Mouse (Mus musculus): Measurements from ENCODE around the gene Fam178b.

The Fam178b gene

GRCm38 (mm10) chr1:36588476-36589450 lies 94.2 kb downstream of the Fam178b start:
- in situ Hi-C loops (cut with MboI): no loop called here

- in situ Hi-C loops (cut with MboI): no loop called here
Observed at GRCm38 (mm10) chr1:36587860-36588259, 95.1 kb downstream of the Fam178b start.

- in situ Hi-C loops (cut with MboI): no loop called here
Observed at GRCm38 (mm10) chr1:36586288-36586687, 96.7 kb downstream of the Fam178b start.

DNA sequence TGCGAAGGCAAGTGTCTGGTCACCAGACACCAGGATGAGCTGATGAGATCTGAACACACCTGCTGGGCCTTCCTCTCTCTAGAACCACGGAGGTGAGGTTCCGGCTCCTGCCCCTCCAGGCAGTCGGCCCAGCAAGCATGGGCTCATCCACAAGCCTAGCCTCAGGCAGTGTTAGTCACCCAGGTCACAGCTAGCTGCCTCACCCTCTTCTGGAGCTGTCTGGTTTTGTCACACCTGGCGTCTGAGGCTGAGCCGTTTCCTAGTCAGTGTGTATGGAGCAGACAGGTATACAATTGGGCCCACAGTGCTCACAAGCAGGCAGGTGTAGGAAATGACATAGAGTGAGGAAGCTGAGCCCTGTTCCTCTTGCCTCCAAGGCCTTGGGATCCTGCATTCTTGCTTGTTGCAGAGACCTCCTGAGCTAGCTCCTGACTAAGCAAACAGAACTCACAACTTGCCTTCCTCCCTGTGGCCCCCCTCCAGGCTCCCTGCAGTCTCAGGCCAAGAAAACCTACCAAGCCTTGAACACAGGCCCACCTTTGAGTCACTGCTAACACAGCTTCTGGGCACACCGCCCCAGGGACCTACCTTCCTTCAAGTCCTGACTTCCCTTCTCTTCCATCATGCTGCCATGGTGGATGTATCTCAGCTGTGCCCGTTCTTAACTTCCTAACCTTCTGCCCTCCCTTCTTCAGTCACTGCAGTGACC lies 99.4 kb downstream of the Fam178b start:
- in situ Hi-C loops (cut with MboI): no loop called here

DNA sequence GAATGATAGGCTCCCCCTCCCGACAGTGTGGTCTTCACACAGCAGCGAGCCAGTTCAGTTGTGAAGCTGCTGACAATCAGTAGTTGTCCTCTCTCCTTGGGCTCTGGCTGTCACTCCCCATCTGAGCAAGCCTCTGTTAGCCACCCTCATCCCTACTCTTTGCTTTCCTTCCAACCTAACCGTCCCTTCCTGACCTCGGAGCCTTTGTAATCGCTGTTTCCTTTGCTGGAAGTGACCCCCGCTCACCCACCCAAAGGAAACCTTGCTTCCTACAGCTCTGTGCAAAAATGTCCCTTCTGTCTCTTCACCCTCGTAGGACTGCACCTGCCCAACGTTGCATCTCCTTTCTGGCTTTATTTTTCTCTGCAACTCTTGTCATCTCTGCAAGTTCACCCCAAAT lies 100.8 kb downstream of the Fam178b start:
- in situ Hi-C loops (cut with MboI): no loop called here

DNA sequence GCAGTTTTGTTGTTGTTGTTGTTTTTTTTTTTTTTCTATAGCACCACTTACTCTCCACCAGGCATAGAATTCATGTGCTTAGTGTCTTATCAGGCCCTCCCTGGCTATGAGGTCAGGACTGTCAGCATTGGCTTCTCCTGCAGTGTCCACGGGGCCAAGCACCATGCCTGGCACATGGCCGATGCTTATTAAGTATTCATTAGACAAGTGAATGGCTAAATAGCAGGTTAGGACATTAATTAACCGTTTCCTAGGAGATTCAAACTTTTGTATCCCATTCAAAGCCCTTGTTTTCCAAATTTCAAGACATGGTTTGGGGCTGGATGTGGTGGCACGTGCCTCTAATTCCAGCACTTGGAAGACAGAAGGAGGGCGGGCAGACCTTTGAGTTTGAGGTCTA lies 101.7 kb downstream of the Fam178b start:
- in situ Hi-C loops (cut with MboI): no loop called here

- in situ Hi-C loops (cut with MboI): no loop called here
Observed at GRCm38 (mm10) chr1:36580384-36581207, 102.4 kb downstream of the Fam178b start.

DNA sequence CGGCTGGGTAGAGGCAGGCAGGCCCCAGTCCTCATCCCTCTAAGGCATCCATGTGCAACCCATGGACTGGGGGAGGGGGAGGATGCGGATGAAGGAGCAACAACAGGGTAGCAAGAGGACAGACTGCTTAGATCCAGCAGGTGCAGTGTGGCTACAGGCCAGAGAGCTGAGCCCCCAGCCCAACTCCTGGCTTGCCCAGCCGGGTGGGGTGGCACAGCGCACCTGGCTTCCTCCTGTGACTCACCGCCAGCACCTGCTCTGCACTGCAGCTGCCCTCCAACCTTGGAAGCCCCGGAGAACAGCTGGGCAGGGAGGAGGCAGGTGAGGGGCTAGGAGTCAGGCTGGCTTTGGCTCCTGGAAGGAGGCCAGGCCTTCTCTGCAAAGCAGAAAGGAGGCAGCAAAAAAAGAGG lies 103.0 kb downstream of the Fam178b start:
- in situ Hi-C loops (cut with MboI): no loop called here

DNA sequence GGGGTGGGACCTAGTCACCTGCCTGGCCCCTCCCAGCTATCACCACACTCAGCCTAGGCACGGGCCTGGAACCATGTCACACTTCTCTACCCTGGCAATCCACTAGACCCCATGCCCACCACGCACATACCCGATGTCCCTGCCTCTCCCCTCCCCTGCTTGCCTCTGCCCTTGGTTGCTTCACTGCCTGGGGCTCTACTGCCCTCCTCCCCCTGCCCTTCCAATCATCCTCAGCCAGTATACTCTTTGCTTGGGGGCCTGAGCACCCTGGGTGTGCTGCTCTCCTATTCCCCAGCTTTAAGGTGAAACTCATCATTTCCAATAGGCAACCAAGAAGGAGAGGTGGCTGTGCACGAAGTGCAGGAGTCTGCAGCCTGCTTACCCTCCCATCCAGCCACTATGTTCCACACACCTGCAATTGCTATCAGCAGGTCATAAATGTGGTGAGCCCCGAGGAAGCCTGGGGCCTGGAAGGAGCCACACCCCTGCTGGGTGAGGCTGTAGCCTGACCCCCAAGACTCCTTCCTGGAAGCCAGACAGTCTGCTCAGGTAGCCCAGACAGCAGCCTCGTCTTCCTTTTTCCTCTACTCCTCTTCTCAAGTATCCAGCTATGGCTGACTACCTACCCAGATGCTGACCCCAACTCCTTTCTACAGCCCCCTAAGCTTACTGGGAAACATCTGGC lies 105.8 kb downstream of the Fam178b start:
- in situ Hi-C loops (cut with MboI): no loop called here

- in situ Hi-C loops (cut with MboI): no loop called here
Observed at GRCm38 (mm10) chr1:36575347-36575746, 107.6 kb downstream of the Fam178b start.

DNA sequence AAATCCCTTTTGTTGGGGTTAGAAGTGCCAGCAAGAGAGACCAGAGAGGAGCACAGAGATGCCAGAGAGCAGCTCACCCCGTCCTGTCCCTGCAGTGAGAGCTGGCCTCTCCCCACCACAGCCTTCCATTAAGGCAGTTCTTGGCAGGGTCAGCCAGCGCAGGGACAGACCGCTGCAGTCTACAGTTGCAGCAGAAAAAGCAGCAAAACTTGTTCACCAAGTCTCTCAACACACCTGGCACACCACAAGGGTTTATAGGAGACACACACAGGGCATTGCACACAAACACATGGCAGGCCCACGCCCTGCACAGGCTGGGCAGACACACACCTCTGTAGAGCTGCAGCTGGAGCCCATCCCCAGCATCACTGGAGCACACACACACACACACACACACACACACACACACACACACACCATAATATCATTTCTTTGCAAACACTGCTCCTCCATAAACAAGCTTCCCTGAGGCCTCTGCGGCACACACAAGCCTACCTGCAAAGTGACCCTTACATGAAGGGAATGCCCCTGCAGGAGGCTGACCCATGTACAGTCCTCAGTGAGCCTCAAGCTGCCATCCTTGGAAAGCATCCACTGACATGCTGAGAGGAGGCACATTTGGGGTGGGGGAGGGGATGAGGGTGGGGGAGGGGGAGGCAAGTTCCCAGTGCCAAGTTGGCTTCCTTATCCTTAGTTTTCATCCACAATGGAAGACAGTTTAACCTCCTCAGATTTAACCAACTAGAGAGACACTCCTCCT lies 108.6 kb downstream of the Fam178b start:
- in situ Hi-C loops (cut with MboI): no loop called here

DNA sequence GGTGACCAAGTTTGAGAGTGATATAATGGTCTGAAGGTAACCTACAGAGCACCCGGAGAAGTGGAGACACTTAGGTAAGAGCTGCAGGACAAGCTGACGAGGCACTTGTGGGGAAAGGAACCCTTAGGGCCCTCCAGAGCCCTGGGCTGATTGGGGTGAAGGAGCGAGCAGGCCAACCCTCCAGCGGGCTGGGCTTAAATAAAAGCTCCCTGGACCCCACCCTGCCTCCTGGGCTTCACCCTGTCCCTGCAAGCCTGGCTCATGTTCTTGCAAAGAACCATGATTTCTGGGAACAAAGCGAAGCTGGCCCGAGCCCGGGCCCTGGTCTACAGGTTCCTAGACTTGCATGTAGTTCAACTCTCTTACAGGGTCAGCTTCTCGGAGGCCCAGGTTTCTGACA lies 109.5 kb downstream of the Fam178b start:
- in situ Hi-C loops (cut with MboI): no loop called here

GRCm38 (mm10) chr1:36572709-36573108 lies 110.3 kb downstream of the Fam178b start:
- in situ Hi-C loops (cut with MboI): no loop called here

DNA sequence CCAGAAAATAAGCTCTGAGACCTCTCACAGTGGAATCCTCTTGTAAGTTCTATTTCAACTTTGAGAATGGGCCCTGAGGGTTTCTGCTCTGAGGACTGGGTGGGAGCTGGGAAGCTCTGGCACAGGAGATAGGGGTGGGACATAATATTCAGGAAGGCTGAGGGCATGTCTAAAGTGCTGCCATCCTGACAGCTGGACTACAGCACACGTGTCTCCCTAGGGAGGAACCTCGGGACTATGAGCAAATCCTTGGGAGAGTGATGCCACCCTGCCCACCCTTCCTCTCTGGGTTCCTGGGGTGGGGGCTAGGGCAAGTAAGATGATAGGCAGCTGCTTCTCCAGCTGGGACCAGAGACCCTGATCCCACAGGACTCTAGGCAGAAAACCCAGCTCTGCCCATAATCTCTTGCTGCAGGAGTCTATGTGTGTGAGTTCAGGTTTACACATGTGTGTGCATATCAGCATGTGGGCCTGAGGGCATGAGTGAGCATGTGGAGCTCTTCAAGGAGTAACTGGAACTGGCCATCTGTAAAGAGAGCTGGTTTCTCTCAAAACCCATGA lies 110.8 kb downstream of the Fam178b start:
- in situ Hi-C loops (cut with MboI): no loop called here

GRCm38 (mm10) chr1:36571627-36572026 lies 111.4 kb downstream of the Fam178b start:
- in situ Hi-C loops (cut with MboI): no loop called here

DNA sequence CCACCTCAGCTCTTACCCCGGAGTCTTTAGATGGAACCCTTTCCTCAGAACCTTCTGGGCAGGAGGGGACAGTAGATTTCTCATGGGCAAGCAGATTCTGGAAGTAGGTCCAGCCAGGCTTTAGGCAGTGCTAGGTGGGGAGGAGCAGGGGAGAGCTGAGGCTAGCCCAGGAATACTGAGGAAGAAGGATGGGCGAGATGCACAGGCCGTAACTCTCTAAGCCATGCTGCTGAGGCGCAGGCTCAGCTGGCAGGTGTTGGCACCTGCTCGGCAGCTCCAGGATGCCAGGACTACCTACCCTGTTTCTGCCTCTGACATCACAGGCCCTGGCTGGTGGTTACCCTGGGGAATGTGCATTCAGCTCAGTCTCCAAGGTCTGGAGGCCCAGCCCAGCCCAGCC lies 112.7 kb downstream of the Fam178b start:
- in situ Hi-C loops (cut with MboI): no loop called here

- in situ Hi-C loops (cut with MboI): no loop called here
Observed at GRCm38 (mm10) chr1:36569694-36570276, 113.2 kb downstream of the Fam178b start.

DNA sequence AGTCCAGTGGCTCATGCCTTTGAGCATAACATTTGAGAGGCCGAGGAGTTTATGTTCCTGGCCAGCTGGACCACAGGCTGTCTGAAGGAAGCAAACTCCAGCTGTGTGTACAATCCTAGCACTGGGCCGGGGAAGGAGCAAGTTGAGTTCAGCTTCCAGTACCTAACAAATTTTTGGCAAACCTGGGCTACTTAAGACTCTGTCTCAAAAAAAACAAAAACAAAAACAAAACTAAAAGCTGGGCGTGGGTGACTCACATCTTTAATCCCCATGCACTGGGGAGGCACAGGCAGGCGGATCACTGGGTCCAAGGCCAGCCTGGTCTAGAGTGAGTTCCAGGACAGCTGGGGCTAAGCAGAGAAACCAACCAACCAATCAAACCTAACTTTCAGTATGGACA lies 114.2 kb downstream of the Fam178b start:
- in situ Hi-C loops (cut with MboI): no loop called here

DNA sequence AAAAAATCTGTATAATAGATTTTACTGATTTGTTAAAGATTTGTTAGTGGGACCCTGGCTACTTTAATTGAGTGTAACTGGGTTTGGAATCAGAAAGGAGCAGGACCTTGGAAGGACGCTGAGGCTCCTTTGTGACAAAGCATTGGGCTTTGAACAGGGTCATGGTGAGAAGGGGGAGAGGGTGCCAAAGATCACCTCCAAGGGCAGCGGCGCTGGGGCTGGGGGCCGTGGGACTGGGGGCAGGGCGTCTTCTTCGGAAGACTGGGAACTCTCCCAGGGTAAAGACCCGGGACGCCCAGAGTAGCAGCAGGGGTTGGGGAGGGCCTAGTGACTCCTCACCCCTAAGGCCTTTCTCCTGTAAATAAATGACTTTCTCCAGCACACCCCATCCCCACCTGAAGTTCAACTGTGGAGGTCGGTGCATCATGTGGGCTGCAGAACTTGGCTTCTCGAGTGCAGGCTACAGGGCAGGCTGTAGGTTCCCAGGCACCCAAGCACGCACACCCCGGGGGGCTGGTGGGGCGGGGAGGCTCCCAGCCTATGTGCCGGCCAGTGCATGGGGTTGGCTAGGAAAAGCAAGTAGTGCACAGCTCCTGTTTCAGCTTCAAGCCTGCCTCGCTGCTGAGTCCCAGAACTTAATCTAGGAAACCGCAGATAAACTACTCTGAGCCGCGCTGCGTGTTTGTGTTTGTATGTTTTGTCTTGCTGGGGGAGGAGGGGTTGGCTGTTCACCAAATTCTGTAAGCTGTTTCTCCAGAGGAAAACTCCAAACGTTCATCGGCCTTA lies 115.0 kb downstream of the Fam178b start:
- in situ Hi-C loops (cut with MboI): no loop called here
